Mouse (Mus musculus) kidney, embryonic 15.5 days (tissue): ENCODE results near the gene Ear6. TPM values are rescaled to one million over a fixed set of nuclear protein-coding genes. Genes with fewer than 3 reads are reported as not detected.

Source experiments
- ATAC-seq: fragments of 200-750 bp; cut with Nextera tagmentation; replicated peaks from 2 replicates; pipeline ENCODE4 v1.8.0; 2017; ENCODE audit warnings: moderate TSS enrichment; ENCODE audit not compliant: low FRiP score
- H3K27ac ChIP-seq: fragments of 300-500 bp; sonication (generic); 2 replicates; pipeline ENCODE4 v1.5.1; 2015; ENCODE audit warnings: mild to moderate bottlenecking, inconsistent platforms
- H3K27me3 ChIP-seq: fragments of 300-500 bp; sonication (generic); 2 replicates; pipeline ENCODE4 v1.6.1; 2015; ENCODE audit warnings: inconsistent platforms
- H3K36me3 ChIP-seq: fragments of 300-500 bp; sonication (generic); 2 replicates; pipeline ENCODE4 v1.6.1; 2015; ENCODE audit warnings: inconsistent platforms
- H3K4me1 ChIP-seq: fragments of 300-500 bp; sonication (generic); 2 replicates; pipeline ENCODE4 v1.6.1; 2015; ENCODE audit warnings: inconsistent platforms
- H3K4me2 ChIP-seq: fragments of 300-500 bp; sonication (generic); 2 replicates; pipeline ENCODE4 v1.6.1; 2015; ENCODE audit warnings: moderate library complexity, mild to moderate bottlenecking, inconsistent platforms
- H3K4me3 ChIP-seq: fragments of 300-500 bp; sonication (generic); replicated peaks from 2 replicates; pipeline ENCODE4 v1.5.1; 2015; ENCODE audit warnings: mild to moderate bottlenecking, inconsistent platforms
- H3K9ac ChIP-seq: fragments of 300-500 bp; sonication (generic); 2 replicates; pipeline ENCODE4 v1.6.1; 2015; ENCODE audit warnings: mild to moderate bottlenecking, inconsistent platforms
- H3K9me3 ChIP-seq: fragments of 300-500 bp; sonication (generic); replicated peaks from 2 replicates; pipeline ENCODE4 v1.6.1; 2016; ENCODE audit warnings: inconsistent platforms
- WGBS: fragments of 180-500 bp; shearing (Covaris S2); methylation state at CpG from one replicate; pipeline ENCODE4 v1.1.7; 2015; ENCODE audit warnings: mixed read lengths; 5-methylcytosine and 5-hydroxymethylcytosine counted together
- polyA plus RNA-seq: library from polyadenylated mRNA; unstranded; fragments of >200 nt; fragmentation: Nextera tagmentation; extraction: Ambion mirVana; gene quantifications from 2 replicates; pipeline ENCODE4 v1.2.1, GENCODE M21; 2015

Gene Ear6
- polyA plus RNA-seq, 1 experiment from 2014 or later, result not detected

GRCm38 (mm10) chr14:51871741-51872140 is 18.2 kb downstream of the Ear6 start:
- Histone ChIP-seq H3K9me3 (no peaks in the 10 kb centered on the region), H3K36me3 (no peaks in the 10 kb centered on the region), H3K4me1 (no peaks in the 10 kb centered on the region), H3K4me3 (no peak overlapping the region), H3K27me3 (no peaks in the 10 kb centered on the region), H3K9ac (no peak overlapping the region), H3K4me2 (no peak overlapping the region), H3K27ac (no peak overlapping the region)
- 67% methylated on average over 9 of the region's 9 CpGs for WGBS
- ATAC-seq, result no peak

GRCm38 (mm10) chr14:51877517-51877916 is 24.0 kb downstream of the Ear6 start:
- Histone ChIP-seq H3K27ac (no peak overlapping the region), H3K36me3 (no peaks in the 10 kb centered on the region), H3K27me3 (no peaks in the 10 kb centered on the region), H3K9me3 (no peaks in the 10 kb centered on the region), H3K9ac (no peak overlapping the region), H3K4me3 (no peak overlapping the region), H3K4me2 (no peak overlapping the region), H3K4me1 (no peaks in the 10 kb centered on the region)
- 71% methylated on average over 3 of the region's 3 CpGs for WGBS
- no peak for ATAC-seq

DNA sequence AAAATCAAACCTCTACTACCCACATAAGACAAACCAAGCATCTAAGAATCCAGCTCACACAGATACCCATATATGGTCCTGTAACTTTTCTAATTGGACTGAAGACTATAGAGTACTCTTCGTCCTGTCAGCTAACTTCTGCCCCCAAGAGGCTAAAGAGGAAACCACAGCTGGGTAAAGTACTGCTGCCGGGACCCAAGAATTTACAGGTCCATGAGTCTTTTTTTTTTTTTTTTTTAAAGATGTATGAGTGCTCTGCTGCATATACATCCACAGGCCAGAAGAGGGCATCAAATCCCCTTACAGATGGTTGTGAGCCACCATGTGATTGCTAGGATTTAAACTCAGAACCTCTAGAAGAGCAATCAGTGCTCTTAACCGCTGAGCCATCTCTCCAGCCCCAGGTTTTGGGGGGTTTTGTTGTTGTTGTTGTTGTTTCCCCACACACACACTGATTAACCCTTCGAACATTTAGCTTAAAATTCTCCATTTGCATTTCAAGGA is 30.1 kb downstream of the Ear6 start:
- no peaks in the 10 kb centered on the region for H3K9me3 ChIP-seq
- H3K4me3 ChIP-seq, result peak overlapping the region; percentile 67
- H3K27me3 ChIP-seq, result no peaks in the 10 kb centered on the region
- H3K27ac ChIP-seq, result peak overlapping the region; percentile 86
- H3K36me3 ChIP-seq, result peaks cover 25% of the 10 kb centered on the region
- WGBS, result 0% methylated on average over 4 of the region's 4 CpGs
- peak overlapping the region; percentile 71 for H3K4me2 ChIP-seq
- H3K4me1 ChIP-seq, result peaks cover 14% of the 10 kb centered on the region
- peak overlapping the region; percentile 35; the same call in 1 of the 2 replicates for H3K9ac ChIP-seq
- ATAC-seq, result peak; percentile 44; the same call in 1 of the 2 replicates

- Histone ChIP-seq H3K9ac (peak overlapping the region; percentile 35), H3K27ac (peak overlapping the region; percentile 86), H3K27me3 (no peaks in the 10 kb centered on the region), H3K4me1 (peaks cover 14% of the 10 kb centered on the region), H3K4me2 (peak overlapping the region; percentile 71), H3K4me3 (peak overlapping the region; percentile 67), H3K9me3 (no peaks in the 10 kb centered on the region), H3K36me3 (peaks cover 30% of the 10 kb centered on the region)
- ATAC-seq, result peak; percentile 67
- 2% methylated on average over 13 of the region's 14 CpGs for WGBS
These were observed 30.6 kb downstream of the Ear6 start for GRCm38 (mm10) chr14:51884031-51884544.

DNA sequence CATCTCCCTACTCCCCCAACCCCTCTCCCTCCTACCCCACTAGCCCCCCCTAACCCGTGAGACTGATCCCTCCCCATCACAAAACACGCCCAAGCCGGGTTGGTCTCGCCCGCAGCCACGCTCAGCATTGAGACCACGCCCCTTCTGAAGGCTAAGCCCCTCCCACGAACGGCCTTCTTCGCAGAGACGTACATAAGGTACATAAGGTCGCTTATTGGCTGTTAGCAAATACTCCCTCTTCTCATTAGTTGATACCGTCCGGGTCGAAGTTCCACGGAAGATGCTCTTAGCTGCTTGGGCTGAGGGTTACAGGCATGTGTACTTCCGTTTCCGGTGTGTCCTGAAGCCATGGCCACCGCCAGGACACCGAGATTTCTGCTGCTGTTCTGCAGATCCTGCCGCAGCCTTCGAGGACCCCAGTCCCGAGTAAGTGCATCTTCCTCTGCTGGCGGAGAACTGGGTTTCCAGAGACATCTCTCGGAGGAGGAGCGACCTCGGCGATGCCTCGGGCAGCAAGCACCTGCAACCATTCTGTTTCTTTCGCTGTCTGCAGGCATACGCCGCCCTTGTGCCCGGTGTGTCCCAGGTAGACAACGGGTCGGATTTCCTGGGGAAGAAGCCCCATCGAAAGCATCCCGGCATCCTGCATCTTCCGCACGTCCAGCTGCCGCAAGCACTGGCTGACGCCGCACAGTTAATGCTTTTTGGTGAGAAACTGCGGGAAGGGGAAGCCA is 31.3 kb downstream of the Ear6 start, which contains the start of gene Mettl17:
Gene Mettl17 (plus strand): TSS at position 245 of the 734 bp plus-strand sequence.
- H3K4me1 ChIP-seq, result peaks cover 14% of the 10 kb centered on the region
- H3K27ac ChIP-seq, result peak within 1 kb of the TSS; percentile 86
- peaks cover 37% of the 10 kb centered on the region for H3K36me3 ChIP-seq
- no peaks in the 10 kb centered on the region for H3K27me3 ChIP-seq
- under 1% methylated on average over 43 of the region's 43 CpGs for WGBS
- H3K9me3 ChIP-seq, result no peaks in the 10 kb centered on the region
- peak within 1 kb of the TSS; percentile 67 for H3K4me3 ChIP-seq
- H3K4me2 ChIP-seq, result peak within 1 kb of the TSS; percentile 71
- peak; percentile 98 for ATAC-seq
- peak within 1 kb of the TSS; percentile 72 for H3K9ac ChIP-seq

- Histone ChIP-seq H3K4me2 (peak overlapping the region; percentile 71), H3K4me1 (peaks cover 14% of the 10 kb centered on the region), H3K9ac (no peak overlapping the region), H3K36me3 (peaks cover 50% of the 10 kb centered on the region), H3K27ac (no peak overlapping the region), H3K27me3 (no peaks in the 10 kb centered on the region), H3K9me3 (no peaks in the 10 kb centered on the region), H3K4me3 (peak overlapping the region; percentile 67; the same call in 1 of the 2 replicates)
- ATAC-seq, result no peak
- 69% methylated on average over 6 of the region's 6 CpGs for WGBS
These were observed 32.6 kb downstream of the Ear6 start for GRCm38 (mm10) chr14:51886051-51886450.

DNA sequence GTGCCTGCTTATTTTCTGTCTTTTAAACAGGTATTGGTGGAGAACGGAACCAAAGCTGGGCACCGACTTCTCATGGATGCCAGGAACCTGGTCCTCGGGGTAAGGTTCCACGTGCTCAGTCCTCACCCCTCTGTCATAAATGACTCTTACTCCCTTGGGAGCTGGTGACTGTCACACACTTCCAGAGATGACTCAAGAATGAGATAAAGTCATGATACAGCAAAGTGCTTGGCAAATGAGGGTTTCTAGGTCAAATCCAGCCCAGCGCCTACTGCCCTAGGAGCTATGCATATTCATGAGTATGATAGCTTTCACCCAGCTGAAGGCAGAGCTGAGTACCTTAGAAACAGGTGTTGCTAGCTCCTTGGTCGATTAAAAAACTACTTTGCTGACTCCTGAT is 36.3 kb downstream of the Ear6 start:
- Histone ChIP-seq H3K9me3 (no peaks in the 10 kb centered on the region), H3K9ac (no peak overlapping the region), H3K4me1 (peaks cover 12% of the 10 kb centered on the region), H3K4me2 (no peak overlapping the region), H3K36me3 (peaks cover 67% of the 10 kb centered on the region), H3K27me3 (no peaks in the 10 kb centered on the region), H3K4me3 (no peak overlapping the region), H3K27ac (no peak overlapping the region)
- WGBS, result 88% methylated on average over 6 of the region's 6 CpGs
- ATAC-seq, result no peak

DNA sequence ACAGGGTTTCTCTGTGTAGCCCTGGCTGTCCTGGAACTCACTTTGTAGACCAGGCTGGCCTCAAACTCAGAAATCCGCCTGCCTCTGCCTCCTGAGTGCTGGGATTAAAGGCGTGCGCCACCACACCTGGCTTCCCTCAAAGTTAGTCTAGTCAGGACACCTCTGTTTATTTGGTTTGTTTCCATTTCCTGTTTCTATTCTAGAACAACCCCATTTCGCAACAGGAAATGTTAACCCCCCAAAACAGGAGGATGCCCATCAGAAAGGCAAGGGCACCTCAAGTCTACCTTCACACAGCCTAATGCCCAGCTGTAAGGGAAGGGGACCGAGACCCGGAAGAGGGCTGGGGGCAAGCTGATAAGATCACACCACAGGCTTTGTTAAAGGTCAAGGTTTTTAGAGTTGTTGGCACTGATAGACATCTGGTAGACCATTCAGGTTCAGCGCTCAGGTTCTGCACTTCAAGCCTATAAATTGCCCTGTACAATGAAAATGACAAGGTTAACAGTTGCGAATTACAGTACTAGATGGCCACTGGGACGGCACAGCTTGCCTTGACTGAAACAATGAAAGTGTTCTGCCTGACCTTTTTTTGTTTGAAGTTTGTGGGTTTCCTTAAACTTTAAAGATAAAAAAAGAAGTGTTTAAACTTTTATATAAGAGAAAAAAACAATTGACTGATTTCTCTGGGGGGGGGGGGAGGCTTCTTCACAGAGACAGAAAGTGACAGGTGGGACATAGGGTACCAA is 38.9 kb downstream of the Ear6 start, which contains the start of gene Slc39a2:
Gene Slc39a2 (plus strand): TSS at position 699 of the 749 bp plus-strand sequence.
- Histone ChIP-seq H3K9ac (no peak within 1 kb of the TSS), H3K27ac (no peak within 1 kb of the TSS), H3K9me3 (no peaks in the 10 kb centered on the region), H3K27me3 (no peaks in the 10 kb centered on the region), H3K4me1 (no peaks in the 10 kb centered on the region), H3K36me3 (peaks cover 57% of the 10 kb centered on the region), H3K4me3 (no peak within 1 kb of the TSS), H3K4me2 (no peak within 1 kb of the TSS)
- WGBS, result 87% methylated on average over 9 of the region's 9 CpGs
- ATAC-seq, result no peak

GRCm38 (mm10) chr14:51893094-51893794 is 39.7 kb downstream of the Ear6 start:
- Histone ChIP-seq H3K4me2 (no peak overlapping the region), H3K4me1 (no peaks in the 10 kb centered on the region), H3K27me3 (no peaks in the 10 kb centered on the region), H3K36me3 (peaks cover 48% of the 10 kb centered on the region), H3K27ac (no peak overlapping the region), H3K4me3 (no peak overlapping the region), H3K9me3 (no peaks in the 10 kb centered on the region), H3K9ac (no peak overlapping the region)
- 31% methylated on average over 10 of the region's 10 CpGs for WGBS
- ATAC-seq, result no peak

- Histone ChIP-seq H3K27me3 (no peaks in the 10 kb centered on the region), H3K9ac (no peak overlapping the region), H3K4me2 (no peak overlapping the region), H3K4me3 (no peak overlapping the region), H3K4me1 (no peaks in the 10 kb centered on the region), H3K27ac (no peak overlapping the region), H3K36me3 (peaks cover 42% of the 10 kb centered on the region), H3K9me3 (no peaks in the 10 kb centered on the region)
- WGBS, result 67% methylated on average over 3 of the region's 3 CpGs
- ATAC-seq, result no peak
These were observed 40.3 kb downstream of the Ear6 start for GRCm38 (mm10) chr14:51893809-51894208.

DNA sequence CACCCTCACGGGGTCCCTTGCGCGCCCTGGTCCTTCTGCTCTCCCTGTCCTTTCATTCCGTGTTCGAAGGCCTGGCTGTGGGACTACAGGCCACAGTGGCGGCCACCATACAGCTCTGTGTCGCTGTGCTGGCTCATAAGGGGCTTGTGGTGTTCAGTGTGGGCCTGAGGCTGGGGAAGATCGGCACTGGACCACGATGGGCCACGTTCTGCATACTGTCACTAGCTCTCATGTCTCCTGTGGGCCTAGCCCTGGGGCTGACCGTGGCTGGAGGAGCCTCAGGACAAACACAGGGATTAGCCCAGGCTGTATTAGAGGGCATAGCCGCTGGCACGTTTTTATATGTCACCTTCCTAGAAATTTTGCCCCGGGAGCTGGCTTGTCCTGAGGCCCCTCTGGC is 41.6 kb downstream of the Ear6 start:
- H3K27me3 ChIP-seq, result no peaks in the 10 kb centered on the region
- WGBS, result 83% methylated on average over 14 of the region's 14 CpGs
- H3K4me1 ChIP-seq, result no peaks in the 10 kb centered on the region
- H3K27ac ChIP-seq, result no peak overlapping the region
- H3K4me3 ChIP-seq, result no peak overlapping the region
- H3K36me3 ChIP-seq, result peaks cover 30% of the 10 kb centered on the region
- H3K9me3 ChIP-seq, result no peaks in the 10 kb centered on the region
- no peak overlapping the region for H3K4me2 ChIP-seq
- H3K9ac ChIP-seq, result no peak overlapping the region
- no peak for ATAC-seq
